Comparison of ENCODE assay signal across 9 mouse cellular contexts in genomic region chr15:91613981-91614665, GRCm38 (mm10). TPM values are rescaled to one million over a fixed set of nuclear protein-coding genes. Genes with fewer than 3 reads are reported as not detected.
DNase-seq lines count a peak whose midpoint lies in the region; ATAC-seq and TF ChIP-seq lines count a peak whose summit lies in the region.
"Had no signal": no experiment of that assay in that cellular context is flagged by ENCODE, and none has a peak within 500 bp of the region (broad histone marks: within the 10 kb centered on the region; RNA-seq: fewer than 3 reads in every experiment).

No protein-coding gene starts in this region.

- no peak overlapping the region for H3K9ac ChIP-seq in midbrain, postnatal 0 days (replicated peaks; ENCODE audit: low read length, poor library complexity, severe bottlenecking)
- H3K9ac ChIP-seq in stomach, postnatal 0 days (ENCODE audit: low read length), result no peak overlapping the region

- TF ChIP-seq CTCF in midbrain, postnatal 0 days (IDR thresholded peaks at IDR 0.05), result no peak
- TF ChIP-seq CTCF in stomach, postnatal 0 days (IDR thresholded peaks at IDR 0.05; ENCODE audit: low read depth), result no peak

- 66% methylated on average over 11 of the region's 11 CpGs for WGBS in midbrain, postnatal 0 days
- WGBS in stomach, postnatal 0 days, result 84% methylated on average over 11 of the region's 11 CpGs

- ATAC-seq in cerebellum, adult (ENCODE audit: insufficient number of reproducible peaks, low FRiP score, low TSS enrichment), result peak; percentile 94
- no peak for ATAC-seq in midbrain, postnatal 0 days (ENCODE audit: low FRiP score)
- no peak for ATAC-seq in erythroblast, adult 5-6 weeks (replicated peaks; ENCODE audit: low FRiP score, poor library complexity, severe bottlenecking)
- no peak for ATAC-seq in stomach, postnatal 0 days (ENCODE audit: low FRiP score, low TSS enrichment)

- no peaks in the 10 kb centered on the region for H3K9me3 ChIP-seq in midbrain, postnatal 0 days (ENCODE audit: low read length)
- no peaks in the 10 kb centered on the region for H3K9me3 ChIP-seq in stomach, postnatal 0 days (ENCODE audit: control insufficient read depth, low read length)

- no peak for TF ChIP-seq EP300 in stomach, postnatal 0 days (optimal IDR thresholded peaks at IDR 0.05)

- no peaks in the 10 kb centered on the region for H3K36me3 ChIP-seq in midbrain, postnatal 0 days (ENCODE audit: insufficient read depth, low read length)
- H3K36me3 ChIP-seq in stomach, postnatal 0 days (ENCODE audit: control insufficient read depth, insufficient read depth, low read length), result no peaks in the 10 kb centered on the region

- no peak overlapping the region for H3K4me3 ChIP-seq in midbrain, postnatal 0 days (ENCODE audit: low read depth, low read length)
- no peak overlapping the region for H3K4me3 ChIP-seq in stomach, postnatal 0 days (ENCODE audit: low read depth, low read length)

- peak overlapping the region; percentile 80 for H3K27ac ChIP-seq in midbrain, postnatal 0 days (ENCODE audit: low read depth, low read length)
- H3K27ac ChIP-seq in stomach, postnatal 0 days (replicated peaks), result no peak overlapping the region

- no peaks in the 10 kb centered on the region for H3K27me3 ChIP-seq in midbrain, postnatal 0 days (ENCODE audit: insufficient read depth, low read length)
- H3K27me3 ChIP-seq in stomach, postnatal 0 days (ENCODE audit: control insufficient read depth, insufficient read depth, low read length), result no peaks in the 10 kb centered on the region

- H3K4me1 ChIP-seq in midbrain, postnatal 0 days (ENCODE audit: insufficient read depth, low read length), result peaks cover 5% of the 10 kb centered on the region; the same call in 1 of the 2 replicates
- no peaks in the 10 kb centered on the region for H3K4me1 ChIP-seq in stomach, postnatal 0 days (replicated peaks; ENCODE audit: control insufficient read depth, insufficient read depth)

- no peak overlapping the region for H3K4me2 ChIP-seq in midbrain, postnatal 0 days (ENCODE audit: low read depth, low read length, poor library complexity, severe bottlenecking)
- no peak overlapping the region for H3K4me2 ChIP-seq in stomach, postnatal 0 days (replicated peaks; ENCODE audit: low read depth)

- DNase-seq in cerebellum, postnatal 4 days (ENCODE audit: low spot score in 2 of 2), result no peak
- peak; percentile 75 to 77 for DNase-seq in cerebellum, postnatal 36 days
- peak; percentile 41 to 66 for DNase-seq in layer of hippocampus, postnatal 14 days (ENCODE audit: low spot score in 2 of 2)
- DNase-seq in midbrain, postnatal 0 days (ENCODE audit: low spot score), result peak; percentile 69
- DNase-seq in stomach, postnatal 0 days (ENCODE audit: low spot score), result no peak
- DNase-seq in spleen, postnatal 14 days (ENCODE audit: low spot score in 2 of 2), result no peak
- DNase-seq: adrenal gland, postnatal 25 days had no signal

RNA-seq across cellular contexts. Expression of gene Slc2a13, which starts 41.1 kb away (rescaled TPM):
- total RNA-seq in layer of hippocampus, postnatal 14 days (2021), result 10 to 100 TPM; 51.4 to 51.9 TPM
- total RNA-seq in midbrain, postnatal 0 days (2014; rRNA removed), result 29.2 and 32.0 TPM in 2 replicates
- 2.7 and 3.3 TPM in 2 replicates for polyA plus RNA-seq in midbrain, postnatal 0 days (2015; fragmentation: Nextera tagmentation; extraction: Ambion mirVana)
- not detected in 2 replicates for total RNA-seq in erythroblast, adult 5-6 weeks (2015; ENCODE audit: low replicate concordance)
- 0.14 and 0.17 TPM in 2 replicates for total RNA-seq in erythroblast, adult 5-6 weeks (2017; ENCODE audit: low replicate concordance)
- polyA plus RNA-seq in stomach, postnatal 0 days (2015; fragmentation: Nextera tagmentation; extraction: Ambion mirVana), result 0.42 and 0.47 TPM in 2 replicates

RNA-seq across cellular contexts. Expression of gene Lrrk2, which starts 58.9 kb away (rescaled TPM):
- total RNA-seq in layer of hippocampus, postnatal 14 days (2021), result 10 to 100 TPM; 11.4 to 12.8 TPM
- total RNA-seq in midbrain, postnatal 0 days (2014; rRNA removed), result 2.9 and 4.2 TPM in 2 replicates
- 1.1 and 1.9 TPM in 2 replicates for polyA plus RNA-seq in midbrain, postnatal 0 days (2015; fragmentation: Nextera tagmentation; extraction: Ambion mirVana)
- 34.7 and 43.4 TPM in 2 replicates for total RNA-seq in erythroblast, adult 5-6 weeks (2015; ENCODE audit: low replicate concordance)
- total RNA-seq in erythroblast, adult 5-6 weeks (2017; ENCODE audit: low replicate concordance), result 15.5 and 20.1 TPM in 2 replicates
- 3.9 and 4.2 TPM in 2 replicates for polyA plus RNA-seq in stomach, postnatal 0 days (2015; fragmentation: Nextera tagmentation; extraction: Ambion mirVana)

Comparison
In these comparisons a context has a peak if more than half of its experiments do, and no peak if none do; other contexts are left out.
1. DNase-seq: peak in cerebellum, postnatal 36 days (2 of 2), layer of hippocampus, postnatal 14 days (2 of 2) and midbrain, postnatal 0 days (single experiment); none in cerebellum, postnatal 4 days (0 of 2), stomach, postnatal 0 days (single experiment) and spleen, postnatal 14 days (0 of 2).
2. RNA of gene Slc2a13, which starts 41.1 kb away (total RNA-seq): 51.4 to 51.9 TPM in layer of hippocampus, postnatal 14 days and 29.2 to 32.0 TPM in midbrain, postnatal 0 days; 0.14 to 0.17 TPM in erythroblast, adult 5-6 weeks; every median in the first group is over 10 times any median in the second.